Mouse (Mus musculus): ENCODE measurements around the gene Prr14l. TPM values are rescaled to one million over a fixed set of nuclear protein-coding genes. Genes with fewer than 3 reads are reported as not detected.

Prr14l gene
- polyA plus RNA-seq, 1 experiment from 2014 or later, result 7.7 TPM

Other genes starting within 250 kb of the Prr14l start
- gene Yes1, start 243.1 kb downstream of the Prr14l start, polyA plus RNA-seq (2015; fragmentation: Nextera tagmentation; extraction: Ambion mirVana), result 5.4 and 6.8 TPM in 2 replicates
- gene Pisd, start 68.6 kb downstream of the Prr14l start, polyA plus RNA-seq (2015; fragmentation: Nextera tagmentation; extraction: Ambion mirVana), result 35.2 and 37.9 TPM in 2 replicates
- gene Gm20671, start 27.1 kb downstream of the Prr14l start, polyA plus RNA-seq (2015; fragmentation: Nextera tagmentation; extraction: Ambion mirVana), result not detected in 2 replicates
- 7.4 and 9.7 TPM in 2 replicates for gene Depdc5, start 9.4 kb upstream of the Prr14l start, polyA plus RNA-seq (2015; fragmentation: Nextera tagmentation; extraction: Ambion mirVana)
- gene Ywhah, start 164.6 kb upstream of the Prr14l start, polyA plus RNA-seq (2015; fragmentation: Nextera tagmentation; extraction: Ambion mirVana), result 248 and 292 TPM in 2 replicates
- gene Slc5a1, start 250.0 kb upstream of the Prr14l start, polyA plus RNA-seq (2015; fragmentation: Nextera tagmentation; extraction: Ambion mirVana), result not detected in 2 replicates